Mouse (Mus musculus) intestine, postnatal 0 days (tissue): Measurements from ENCODE around the gene Selp. TPM values are rescaled to one million over a fixed set of nuclear protein-coding genes. Genes with fewer than 3 reads are reported as not detected.

Source experiments
- ATAC-seq: fragments of 200-750 bp; cut with Nextera tagmentation; 2 replicates; pipeline ENCODE4 v1.8.0; 2017; ENCODE audit warnings: mild to moderate bottlenecking, moderate TSS enrichment, moderate library complexity
- H3K27ac ChIP-seq: fragments of 300-500 bp; sonication (generic); 2 replicates; pipeline ENCODE4 v1.5.1; 2014; ENCODE audit warnings: mild to moderate bottlenecking, low read depth, low read length, moderate library complexity
- H3K27me3 ChIP-seq: fragments of 300-500 bp; sonication (generic); replicated peaks from 2 replicates; pipeline ENCODE4 v1.6.1; 2014; ENCODE audit warnings: low read length, mixed read lengths; ENCODE audit not compliant: control insufficient read depth, insufficient read depth
- H3K36me3 ChIP-seq: fragments of 300-500 bp; sonication (generic); 2 replicates; pipeline ENCODE4 v1.6.1; 2014; ENCODE audit warnings: mild to moderate bottlenecking, moderate library complexity; ENCODE audit not compliant: control insufficient read depth, insufficient read depth
- H3K4me1 ChIP-seq: fragments of 300-500 bp; sonication (generic); replicated peaks from 2 replicates; pipeline ENCODE4 v1.6.1; 2014; ENCODE audit warnings: antibody characterized with exemption, low read length, mixed read lengths; ENCODE audit not compliant: control insufficient read depth, insufficient read depth
- H3K4me2 ChIP-seq: fragments of 300-500 bp; sonication (generic); replicated peaks from 2 replicates; pipeline ENCODE4 v1.6.1; 2014; ENCODE audit warnings: low read depth, mild to moderate bottlenecking, moderate library complexity
- H3K4me3 ChIP-seq: fragments of 300-500 bp; sonication (generic); 2 replicates; pipeline ENCODE4 v1.5.1; 2014; ENCODE audit warnings: low read depth, low read length
- H3K9ac ChIP-seq: fragments of 300-500 bp; sonication (generic); 2 replicates; pipeline ENCODE4 v1.6.1; 2014; ENCODE audit warnings: mild to moderate bottlenecking, low read depth, low read length
- H3K9me3 ChIP-seq: fragments of 300-500 bp; sonication (generic); 2 replicates; pipeline ENCODE4 v1.6.1; 2016; ENCODE audit warnings: mixed run types; ENCODE audit not compliant: control insufficient read depth
- CTCF ChIP-seq: sonication (generic); IDR thresholded peaks from 2 replicates; pipeline ENCODE4 v1.5.1; 2016; ENCODE audit warnings: low read depth, mild to moderate bottlenecking, control low read depth, antibody characterized with exemption, moderate library complexity
- WGBS: fragments of 180-500 bp; shearing (Covaris S2); extraction: QIAGEN DNeasy Blood & Tissue Kit; methylation state at CpG from one replicate; pipeline ENCODE4 v1.1.7; 2014; 5-methylcytosine and 5-hydroxymethylcytosine counted together
- polyA plus RNA-seq: library from polyadenylated mRNA; unstranded; fragments of >200 nt; fragmentation: Nextera tagmentation; extraction: Ambion mirVana; gene quantifications from 2 replicates; pipeline ENCODE4 v1.2.1, GENCODE M21; 2015

The Selp gene
- polyA plus RNA-seq, 1 experiment from 2014 or later = 0.50 TPM

- no peak overlapping the region for H3K27ac ChIP-seq
- H3K4me1 ChIP-seq = no peaks in the 10 kb centered on the region
- no peak overlapping the region for H3K9ac ChIP-seq
- H3K4me2 ChIP-seq = no peak overlapping the region
- H3K36me3 ChIP-seq = no peaks in the 10 kb centered on the region
- 56% methylated on average over 3 of the region's 3 CpGs for WGBS
- no peak for TF ChIP-seq CTCF
- ATAC-seq = no peak
- H3K9me3 ChIP-seq = no peaks in the 10 kb centered on the region
- H3K4me3 ChIP-seq = no peak overlapping the region
- no peaks in the 10 kb centered on the region for H3K27me3 ChIP-seq
Measured at GRCm38 (mm10) chr1:164123836-164124235, 8.8 kb downstream of the Selp start.

GRCm38 (mm10) chr1:164130013-164130412 is 14.9 kb downstream of the Selp start:
- H3K27me3 ChIP-seq = no peaks in the 10 kb centered on the region
- no peaks in the 10 kb centered on the region for H3K9me3 ChIP-seq
- no peak for TF ChIP-seq CTCF
- WGBS = 59% methylated on average over 3 of the region's 3 CpGs
- H3K4me3 ChIP-seq = no peak overlapping the region
- no peak overlapping the region for H3K4me2 ChIP-seq
- H3K27ac ChIP-seq = no peak overlapping the region
- no peak overlapping the region for H3K9ac ChIP-seq
- no peaks in the 10 kb centered on the region for H3K36me3 ChIP-seq
- no peak for ATAC-seq
- no peaks in the 10 kb centered on the region for H3K4me1 ChIP-seq

DNA sequence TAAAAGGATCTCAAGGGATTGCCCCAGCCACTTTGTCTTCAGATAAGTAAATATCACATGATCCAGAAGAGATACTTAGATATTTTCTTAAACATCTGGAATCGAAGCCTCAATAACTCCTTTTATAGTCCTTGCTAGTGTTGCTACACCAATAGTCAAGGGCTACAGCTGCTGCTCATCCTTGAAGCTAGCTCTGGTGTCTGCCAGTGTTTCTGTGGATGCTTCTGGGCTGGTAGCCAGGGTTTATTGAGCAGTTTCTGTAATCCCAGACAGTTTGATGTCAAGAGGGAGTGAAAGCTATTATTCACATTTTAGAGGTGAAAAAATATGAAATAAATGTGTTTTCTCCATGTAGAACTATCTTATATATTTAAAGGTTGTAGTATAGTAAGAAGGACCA is 17.5 kb downstream of the Selp start:
- WGBS = 52% methylated on average over 1 of the region's 1 CpGs
- no peak for TF ChIP-seq CTCF

DNA sequence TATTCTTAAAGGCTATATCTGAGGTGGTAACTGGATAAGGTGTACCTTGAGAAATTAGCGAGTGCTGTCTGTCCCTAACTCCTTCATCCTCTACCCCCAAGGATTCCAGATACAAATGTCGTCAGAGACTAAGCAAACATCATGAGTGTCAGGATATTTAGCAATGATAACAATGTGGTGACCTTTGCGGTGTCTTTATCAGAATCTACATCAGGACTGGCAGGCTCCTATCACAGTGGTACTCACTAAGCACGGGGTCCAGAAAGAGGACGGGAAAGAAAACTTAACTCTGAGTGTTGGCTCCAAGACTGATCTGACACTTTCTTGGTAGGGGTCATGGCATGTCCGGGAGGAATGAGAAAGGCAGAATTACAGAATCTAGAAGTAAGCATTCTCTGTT is 19.0 kb downstream of the Selp start:
- Histone ChIP-seq H3K9ac (no peak overlapping the region), H3K27me3 (no peaks in the 10 kb centered on the region), H3K9me3 (no peaks in the 10 kb centered on the region), H3K4me1 (no peaks in the 10 kb centered on the region), H3K27ac (no peak overlapping the region), H3K4me3 (no peak overlapping the region), H3K4me2 (no peak overlapping the region), H3K36me3 (no peaks in the 10 kb centered on the region)
- 45% methylated on average over 6 of the region's 6 CpGs for WGBS
- no peak for TF ChIP-seq CTCF
- ATAC-seq = no peak

More for the DNA sequence above, 17.5 kb downstream of the Selp start:
- Histone ChIP-seq H3K27ac (no peak overlapping the region), H3K9ac (no peak overlapping the region), H3K36me3 (no peaks in the 10 kb centered on the region), H3K27me3 (no peaks in the 10 kb centered on the region), H3K4me1 (no peaks in the 10 kb centered on the region), H3K4me2 (no peak overlapping the region), H3K9me3 (no peaks in the 10 kb centered on the region), H3K4me3 (no peak overlapping the region)
- ATAC-seq = no peak

GRCm38 (mm10) chr1:164135360-164135759 is 20.3 kb downstream of the Selp start:
- Histone ChIP-seq H3K27ac (no peak overlapping the region), H3K9ac (no peak overlapping the region), H3K27me3 (no peaks in the 10 kb centered on the region), H3K9me3 (no peaks in the 10 kb centered on the region), H3K4me1 (no peaks in the 10 kb centered on the region), H3K36me3 (no peaks in the 10 kb centered on the region), H3K4me3 (no peak overlapping the region), H3K4me2 (no peak overlapping the region)
- ATAC-seq = no peak
- no peak for TF ChIP-seq CTCF
- WGBS = 37% methylated on average over 5 of the region's 5 CpGs

DNA sequence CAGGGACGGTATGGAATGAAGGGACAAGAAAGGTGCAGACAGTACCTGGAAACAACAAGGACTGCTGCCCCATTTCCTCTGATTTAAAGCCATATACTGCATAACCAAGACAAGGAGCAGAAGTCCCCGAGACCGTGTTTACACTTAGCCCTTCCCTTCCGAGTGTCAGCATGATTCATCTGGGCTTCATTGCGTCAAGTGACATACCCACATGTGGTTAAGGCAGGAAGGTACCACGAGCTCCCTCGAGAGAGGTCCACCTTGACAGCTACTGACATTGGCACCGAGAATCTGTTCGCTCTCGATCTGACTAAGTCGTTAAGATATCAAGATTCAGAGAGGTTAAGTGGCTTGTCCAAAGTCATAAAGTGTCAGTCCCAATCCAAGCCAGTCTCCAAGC is 20.9 kb downstream of the Selp start:
- Histone ChIP-seq H3K9me3 (no peaks in the 10 kb centered on the region), H3K4me3 (no peak overlapping the region), H3K27me3 (no peaks in the 10 kb centered on the region), H3K4me1 (no peaks in the 10 kb centered on the region), H3K36me3 (no peaks in the 10 kb centered on the region), H3K9ac (no peak overlapping the region), H3K4me2 (no peak overlapping the region), H3K27ac (no peak overlapping the region)
- no peak for ATAC-seq
- TF ChIP-seq CTCF = no peak
- 23% methylated on average over 11 of the region's 11 CpGs for whole genome bisulfite sequencing

GRCm38 (mm10) chr1:164136636-164137035 is 21.6 kb downstream of the Selp start:
- TF ChIP-seq CTCF = no peak
- Histone ChIP-seq H3K27ac (no peak overlapping the region), H3K4me2 (no peak overlapping the region), H3K9ac (no peak overlapping the region), H3K4me1 (no peaks in the 10 kb centered on the region), H3K4me3 (no peak overlapping the region), H3K9me3 (no peaks in the 10 kb centered on the region), H3K36me3 (no peaks in the 10 kb centered on the region), H3K27me3 (no peaks in the 10 kb centered on the region)
- ATAC-seq = no peak
- WGBS = 70% methylated on average over 6 of the region's 6 CpGs
